Mouse (Mus musculus) MEL-GATA-1-ER (cell line): Measurements from ENCODE around the gene Lrrc75b.
"Not testable (repeated sequence)": the region's sequence is repeated elsewhere in the genome, so short reads cannot be mapped to it uniquely, and the experiment has no call there.

ENCODE experiments used
- DNase-seq: peaks from one replicate; pipeline ENCODE4 v3.0.0-alpha.2; 2012; ENCODE audit warnings: low read depth; ENCODE audit errors: extremely low read depth

Lrrc75b gene

DNA sequence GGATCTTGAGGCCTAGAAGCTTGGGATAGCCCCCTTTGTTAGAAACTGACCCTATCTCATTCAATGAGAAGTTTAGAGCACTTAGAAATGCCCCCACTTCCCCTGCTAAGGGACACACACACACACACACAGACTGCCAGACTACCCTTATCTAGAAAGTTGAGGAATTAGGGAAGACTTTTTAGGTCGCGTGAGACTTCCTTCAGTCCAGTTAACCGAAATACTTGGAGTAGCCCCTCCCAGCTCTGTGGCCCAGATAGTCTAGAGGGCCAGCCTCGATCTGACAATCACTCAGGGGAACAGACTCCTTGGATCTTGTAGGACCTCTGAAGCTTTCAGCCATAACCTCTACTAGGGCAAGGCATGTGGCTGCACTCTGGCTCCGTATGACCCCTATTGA is 7.9 kb upstream of the Lrrc75b start:
- no peak for DNase-seq

DNA sequence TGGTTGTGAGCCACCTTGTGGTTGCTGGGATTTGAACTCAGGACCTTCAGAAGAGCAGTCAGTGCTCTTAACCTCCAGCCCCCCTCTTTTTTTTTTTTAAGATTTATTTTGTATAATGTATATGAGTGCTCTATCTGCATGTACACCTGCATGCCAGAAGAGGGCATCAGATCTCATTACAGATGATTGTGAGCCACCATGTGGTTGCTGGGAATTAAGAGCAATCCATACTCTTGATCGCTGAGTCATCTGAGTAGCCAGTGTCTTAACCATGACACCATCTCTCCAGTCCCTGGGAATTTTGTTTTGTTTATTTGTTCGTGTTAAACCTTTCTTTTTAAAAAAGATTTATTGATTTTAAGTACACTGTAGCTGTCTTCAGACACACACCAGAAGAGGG is 6.6 kb upstream of the Lrrc75b start:
- not testable (repeated sequence) for DNase-seq

DNA sequence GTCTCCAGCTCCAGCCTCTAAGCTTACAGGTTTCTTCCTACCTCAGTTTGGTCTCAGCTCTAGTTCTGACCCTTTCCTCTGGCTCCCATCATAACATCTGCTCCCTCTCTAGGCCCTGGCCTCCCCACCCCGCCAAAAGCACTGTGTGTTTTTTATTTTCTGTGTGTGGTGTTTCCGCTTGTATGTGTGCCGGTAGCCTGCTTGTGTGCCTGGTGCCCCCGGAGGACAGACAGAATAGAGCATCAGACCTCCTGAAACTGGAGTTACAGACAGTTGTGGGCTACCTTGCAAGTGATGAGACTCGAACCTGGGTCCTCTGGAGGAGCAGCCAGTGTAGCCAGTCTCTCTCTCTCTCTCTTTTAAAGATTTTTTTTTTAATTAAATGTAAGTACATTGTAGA is 6.2 kb upstream of the Lrrc75b start:
- DNase-seq: no peak

DNA sequence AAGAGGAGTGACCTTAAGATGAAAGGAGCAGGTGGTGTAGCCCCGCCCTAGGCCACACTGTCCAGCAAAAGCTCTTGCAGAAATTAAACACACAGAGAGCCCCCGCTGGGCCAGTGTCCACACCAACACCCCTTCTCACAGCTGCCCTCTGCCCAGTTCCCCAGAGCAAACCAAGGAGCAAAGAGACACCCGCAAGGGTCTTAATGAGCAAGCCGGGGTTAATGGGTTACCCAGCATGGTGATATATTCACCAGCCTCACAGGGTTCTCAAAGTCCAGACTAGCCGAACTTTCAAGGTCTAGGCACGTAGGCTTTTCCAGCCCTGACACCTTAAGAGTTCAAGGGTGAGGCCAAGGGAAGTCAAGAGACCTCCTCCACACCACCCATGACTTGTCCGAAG is 5.8 kb upstream of the Lrrc75b start:
- DNase-seq: no peak

DNA sequence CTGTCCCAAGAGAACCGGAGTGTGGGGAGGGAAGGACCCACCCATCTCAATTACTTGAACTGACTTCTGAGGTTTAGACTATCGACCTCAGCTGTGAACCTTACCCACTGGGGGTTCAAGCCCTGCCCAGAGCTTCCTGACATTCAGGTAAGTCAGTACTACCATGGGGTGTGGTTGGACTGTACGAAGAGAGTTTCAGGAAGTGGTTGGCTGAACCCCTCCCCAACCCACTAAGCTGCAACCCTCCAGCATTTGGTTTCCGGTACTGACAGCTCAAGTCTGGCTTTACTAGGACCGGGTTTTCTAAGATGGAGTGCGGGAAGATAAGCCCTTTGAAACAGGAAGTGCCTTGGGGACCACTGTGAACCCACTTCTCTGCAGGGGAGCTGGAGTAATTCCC is 5.3 kb upstream of the Lrrc75b start:
- DNase-seq: peak; percentile 91

DNA sequence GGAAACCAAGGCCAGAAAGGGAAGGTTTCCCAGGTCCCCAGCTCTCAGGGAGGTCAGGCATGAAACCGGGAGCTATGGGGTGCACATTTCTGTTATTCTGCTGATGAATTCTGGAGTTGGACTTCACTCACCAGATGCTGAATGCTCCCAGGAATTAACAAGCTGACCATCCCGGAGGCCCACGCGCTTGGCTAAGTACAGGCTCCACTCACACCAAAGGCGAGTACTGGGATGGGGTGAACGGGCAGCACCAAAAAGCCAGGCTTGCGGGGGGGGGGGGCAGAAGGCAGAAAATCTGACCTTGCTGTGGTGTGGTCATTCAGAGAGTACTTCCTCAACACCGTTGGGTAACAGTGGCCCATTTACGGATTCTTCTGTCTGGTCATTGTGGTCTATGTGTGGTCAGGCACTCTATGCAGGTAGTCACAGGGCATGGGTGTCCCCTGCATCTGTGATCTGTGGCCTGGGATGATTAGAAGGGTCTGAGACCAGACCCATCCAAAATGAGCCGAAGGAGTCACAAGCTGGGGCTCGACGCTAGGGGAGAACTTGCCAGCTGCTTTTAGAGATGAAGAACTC is 4.6 kb upstream of the Lrrc75b start:
- no peak for DNase-seq

DNA sequence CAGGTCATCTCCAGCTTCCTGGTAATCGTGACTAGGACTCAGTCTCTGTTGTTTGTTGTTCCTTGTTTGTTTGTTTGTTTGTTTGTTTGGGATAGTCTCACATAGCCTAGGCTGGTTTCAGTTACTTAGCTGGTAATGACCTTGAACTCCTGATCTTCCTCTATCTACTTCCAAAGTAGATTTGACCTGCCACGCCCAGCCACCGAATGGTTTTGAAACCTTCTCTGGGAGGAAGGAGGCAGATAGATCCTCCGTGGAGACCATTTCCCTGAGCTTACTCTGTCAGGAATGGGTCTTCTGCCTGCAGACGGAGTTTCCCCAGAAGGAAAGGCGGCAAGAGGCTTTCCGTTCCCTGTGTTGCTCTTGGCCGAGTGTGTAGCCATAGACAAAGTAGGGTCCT is 2.5 kb upstream of the Lrrc75b start:
- no peak for DNase-seq

DNA sequence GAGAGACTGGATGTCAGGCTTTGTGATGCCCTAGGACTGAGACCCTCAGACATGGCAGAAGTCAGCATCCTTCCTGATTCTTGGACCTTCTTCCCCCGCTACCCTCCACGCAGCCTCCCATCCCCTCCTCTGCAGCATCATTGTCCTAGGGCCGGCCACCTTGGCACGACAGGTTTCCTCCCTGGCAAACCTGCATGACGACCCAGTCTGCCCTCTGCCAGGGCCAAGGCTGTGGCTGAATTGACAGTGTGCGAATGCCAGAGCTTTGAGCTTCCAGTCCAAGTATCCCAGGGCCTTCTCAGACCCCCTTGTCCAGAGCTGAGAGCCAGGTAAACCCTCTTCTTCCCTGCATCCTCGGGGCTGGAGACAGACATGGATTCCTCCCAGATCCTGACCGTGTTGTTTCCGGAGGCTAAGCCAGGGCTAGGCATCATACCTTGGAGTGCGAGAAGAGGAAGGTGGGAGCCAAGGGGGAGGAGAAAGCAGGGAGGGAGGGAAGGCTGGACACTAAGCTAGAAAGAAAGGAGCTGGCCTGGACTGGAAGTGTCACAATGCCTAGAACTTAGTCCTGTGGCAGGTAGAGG is 1.0 kb upstream of the Lrrc75b start, which contains the start of gene Ggt1:
Gene Ggt1, plus strand, starts transcription at position 534 of the 584 bp plus-strand sequence.
- no peak for DNase-seq

DNA sequence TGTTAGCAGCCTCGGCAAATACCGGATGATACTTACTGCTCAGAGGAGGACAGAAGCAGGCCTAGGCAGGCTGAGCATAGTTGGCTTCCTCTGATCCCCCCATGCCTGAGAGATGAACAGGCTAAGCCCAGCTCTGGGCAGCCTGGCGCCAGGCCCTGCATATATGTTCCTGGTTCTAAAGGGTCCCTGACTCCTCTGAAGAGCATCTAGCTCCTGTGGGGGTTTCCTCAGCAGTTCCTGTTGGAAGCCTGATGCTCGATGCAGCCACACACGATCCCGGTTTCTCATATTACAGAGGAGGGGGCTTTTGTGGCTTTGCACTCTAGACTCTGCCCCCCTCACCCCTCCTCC is 394 bp upstream of the Lrrc75b start:
- no peak for DNase-seq

DNA sequence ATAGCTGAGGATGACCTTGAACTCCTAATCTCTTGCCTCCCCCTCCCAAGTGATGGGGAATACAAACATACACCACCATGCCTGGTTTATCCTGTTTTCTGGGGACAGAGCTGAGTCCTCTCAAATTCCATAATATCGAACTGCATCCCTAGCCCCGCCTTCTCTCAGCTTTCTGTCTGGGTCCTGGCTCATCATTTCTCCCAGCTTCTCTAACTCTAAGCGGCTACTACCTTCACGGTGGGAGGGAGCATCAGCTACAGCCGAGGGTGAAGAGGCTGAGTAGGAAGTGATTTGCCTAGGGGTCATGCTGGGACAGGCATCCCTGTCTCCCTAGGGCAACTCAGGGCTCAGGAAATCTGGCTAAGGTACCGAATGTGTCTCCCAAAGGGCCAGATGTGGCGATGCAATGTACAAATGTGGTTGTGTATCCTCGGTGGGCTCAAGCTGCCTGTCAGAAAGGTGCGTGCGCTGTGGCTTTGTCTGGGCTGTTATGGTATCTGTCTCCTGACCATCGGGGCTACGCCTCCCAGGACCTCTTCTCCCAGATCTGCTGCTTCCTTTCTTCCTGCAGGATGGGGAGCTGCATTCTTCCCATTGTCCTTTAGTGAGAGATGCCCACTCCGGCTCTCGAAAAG is 972 bp downstream of the Lrrc75b start:
- no peak for DNase-seq

DNA sequence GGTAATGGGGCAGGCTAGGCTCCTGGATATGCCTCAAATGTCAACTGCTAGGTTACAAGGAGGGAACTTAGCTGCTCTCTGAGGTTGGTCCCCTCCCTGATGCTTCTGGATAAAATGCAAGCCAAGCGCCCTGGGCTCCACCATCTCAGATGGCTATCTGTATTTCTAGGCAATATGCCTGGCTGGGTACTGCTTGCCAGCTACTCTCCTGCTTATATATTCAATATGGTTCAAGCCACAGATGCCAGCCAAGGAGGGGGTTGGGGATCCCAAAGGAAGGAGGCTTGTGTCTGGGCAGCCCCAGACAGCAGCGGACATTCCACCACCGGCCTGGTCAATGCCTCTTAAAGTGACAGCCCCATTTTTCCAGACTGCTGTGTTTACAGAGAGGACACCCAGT is 1.6 kb downstream of the Lrrc75b start:
- DNase-seq: no peak

DNA sequence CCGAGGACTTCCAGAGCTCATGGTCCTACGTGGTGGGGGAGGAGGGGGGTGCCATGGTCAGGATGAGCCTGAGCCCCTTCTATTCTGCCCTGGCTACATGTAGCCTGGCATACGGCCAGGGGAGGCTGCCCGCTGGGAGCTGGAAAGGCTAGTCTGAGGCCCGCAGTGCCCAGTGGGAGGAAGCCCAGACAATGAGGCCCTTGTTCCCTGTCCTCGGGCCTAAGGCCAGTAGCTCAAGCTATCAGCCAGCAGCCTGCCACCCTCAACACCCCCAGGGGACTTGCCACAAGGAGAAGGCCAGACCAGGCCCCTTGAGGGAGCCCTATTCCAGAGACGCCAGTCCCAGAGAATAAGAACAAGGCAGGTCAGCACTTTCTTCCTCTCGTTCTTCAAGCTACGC is 4.1 kb downstream of the Lrrc75b start:
- no peak for DNase-seq

DNA sequence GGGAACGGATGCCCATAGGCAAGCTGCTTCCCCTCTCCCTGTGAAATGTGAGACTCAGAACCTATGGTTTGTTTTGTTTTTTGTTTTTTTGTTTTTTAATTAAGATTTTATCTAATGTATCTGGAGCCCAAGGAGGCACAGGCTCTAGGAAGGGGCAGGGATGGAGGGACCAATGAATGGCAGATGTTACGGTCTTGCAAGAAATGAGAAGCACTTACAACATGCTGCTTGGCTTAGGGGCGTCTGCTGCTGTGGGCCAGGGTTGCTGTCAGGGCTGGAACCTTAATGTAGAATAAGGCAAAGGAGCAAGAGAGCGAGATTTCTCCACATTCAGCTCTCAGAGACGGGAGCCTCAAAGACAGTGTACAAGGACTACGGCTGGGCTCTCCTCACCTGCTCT is 4.6 kb downstream of the Lrrc75b start:
- no peak for DNase-seq

DNA sequence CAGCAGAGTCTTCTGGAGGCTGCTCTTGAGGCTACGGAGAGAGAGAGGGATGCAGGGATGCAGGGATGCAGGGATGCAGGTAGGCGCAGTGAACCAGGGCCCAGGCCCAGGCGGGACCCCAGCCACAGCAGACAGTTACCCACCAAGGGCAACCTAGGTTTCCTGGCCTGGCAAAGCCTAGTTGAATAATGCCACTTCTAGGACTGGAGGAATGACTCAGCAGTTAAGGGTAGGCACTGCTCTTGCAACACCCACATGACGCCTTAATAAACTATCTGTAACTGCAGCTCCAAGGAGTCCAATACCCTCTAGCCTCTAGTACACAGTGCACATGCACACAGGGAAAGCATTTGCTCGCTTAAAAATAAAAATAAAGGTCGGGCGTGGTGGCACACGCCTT is 6.0 kb downstream of the Lrrc75b start:
- DNase-seq: no peak

DNA sequence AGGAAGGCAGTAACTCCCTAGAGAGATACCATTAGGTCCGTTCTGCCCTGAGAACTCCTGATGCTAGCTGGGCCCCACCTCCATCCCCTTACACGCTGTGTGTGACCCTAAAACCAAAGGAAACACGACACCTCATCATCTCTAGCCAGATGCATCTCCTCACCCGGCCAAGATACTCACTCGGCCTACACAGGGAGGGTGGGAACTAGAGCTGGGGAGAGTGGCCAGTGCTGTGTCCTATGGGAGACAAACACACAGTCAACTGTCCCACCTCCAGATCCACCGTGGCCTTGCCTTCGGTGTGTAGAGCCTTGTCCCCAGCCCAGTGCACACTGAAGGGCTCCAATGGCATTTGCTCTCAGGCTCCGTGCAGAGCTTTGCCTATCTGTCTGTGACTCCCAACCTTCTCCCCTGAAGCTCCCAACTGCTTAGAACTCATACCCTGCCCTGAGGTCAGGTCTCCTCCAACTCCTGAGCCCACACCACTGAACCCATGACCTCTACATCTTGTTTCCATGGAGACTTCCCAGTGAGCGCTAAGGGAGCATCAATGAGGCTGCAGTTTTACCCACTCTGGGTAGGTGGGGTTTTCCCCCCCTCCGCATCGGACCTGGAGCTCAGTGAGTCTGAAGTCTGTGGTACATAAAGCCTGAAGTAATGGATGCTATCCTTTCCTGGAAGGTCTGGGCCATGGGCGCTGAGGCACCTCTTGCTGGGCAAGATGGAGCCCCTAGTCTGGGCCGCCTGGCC is 7.3 kb downstream of the Lrrc75b start:
- no peak for DNase-seq

DNA sequence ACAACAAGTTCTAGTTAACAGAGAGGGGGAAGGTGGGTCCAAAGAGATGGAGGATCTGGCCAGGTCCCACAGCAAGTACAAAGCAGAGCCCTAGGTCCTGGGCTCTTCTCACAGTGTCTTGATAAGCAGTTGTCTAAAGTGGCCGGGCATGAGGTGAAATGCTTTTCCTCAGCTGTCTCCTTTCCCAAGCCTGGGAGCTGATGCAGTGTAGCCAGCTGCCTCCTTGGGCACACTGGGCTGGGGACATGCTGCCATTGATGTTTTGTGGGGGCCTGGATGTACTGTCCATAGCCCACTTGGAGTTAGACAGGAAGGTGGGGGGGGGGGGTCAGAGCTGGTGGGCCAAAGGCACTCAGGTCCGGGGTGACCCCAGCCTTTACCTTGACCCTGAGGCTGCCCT is 8.0 kb downstream of the Lrrc75b start:
- no peak for DNase-seq

DNA sequence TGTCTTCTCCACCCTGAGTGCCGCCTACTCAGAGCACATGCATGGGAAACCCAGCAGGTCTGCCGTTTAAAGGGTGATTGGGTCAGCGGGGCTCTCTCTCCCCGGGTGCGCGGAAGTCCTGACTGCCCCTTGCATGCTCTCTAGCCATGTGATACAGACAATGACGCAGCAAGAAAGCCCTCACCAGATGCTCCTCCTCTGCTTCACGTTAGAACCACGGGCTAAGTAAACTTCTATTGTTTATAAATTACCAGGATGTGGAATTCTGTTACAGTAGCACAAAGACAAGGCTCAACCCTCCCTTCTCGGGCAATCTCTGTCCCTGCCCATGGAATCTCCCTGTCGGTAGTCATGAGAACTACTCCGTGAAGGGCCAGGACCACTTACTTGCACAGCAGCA is 9.0 kb downstream of the Lrrc75b start:
- DNase-seq: no peak

DNA sequence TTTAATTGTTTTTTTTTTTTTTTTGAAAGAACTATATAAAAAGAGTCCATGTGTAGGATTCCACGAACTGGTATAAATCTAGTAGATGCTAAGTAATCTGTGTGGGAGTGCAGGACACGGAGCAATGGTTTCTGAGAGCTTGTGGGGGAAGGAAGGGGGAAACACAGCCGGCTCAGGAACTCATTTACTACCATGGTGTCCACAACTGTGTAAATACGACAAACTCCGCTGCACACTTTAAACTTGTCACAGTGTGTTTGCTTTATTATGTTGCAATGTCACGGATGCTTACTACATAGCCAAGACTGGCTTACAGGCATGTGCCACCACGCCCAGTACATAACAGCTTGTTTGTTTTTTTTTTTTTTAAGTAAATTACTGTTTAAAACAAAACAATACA is 10.2 kb downstream of the Lrrc75b start:
- DNase-seq: no peak

DNA sequence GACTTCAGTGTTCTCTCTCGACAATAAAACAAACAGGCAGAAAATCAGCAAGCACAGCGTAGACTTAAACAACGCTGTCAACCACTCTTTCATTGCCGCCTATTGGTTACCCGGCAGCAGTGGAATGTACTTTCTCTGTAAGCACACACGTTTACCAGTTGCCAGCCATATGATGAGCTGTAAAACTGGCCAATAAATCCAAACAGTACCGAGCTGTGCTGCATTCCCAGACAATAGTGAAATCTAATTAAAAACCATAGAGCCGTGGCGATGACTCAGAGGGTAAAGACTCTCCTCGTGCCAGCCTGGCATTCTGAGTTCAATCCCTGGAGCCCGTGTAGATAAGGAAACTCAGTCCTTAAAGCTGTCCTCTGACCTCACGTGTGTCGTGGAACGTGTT is 11.6 kb downstream of the Lrrc75b start:
- no peak for DNase-seq

DNA sequence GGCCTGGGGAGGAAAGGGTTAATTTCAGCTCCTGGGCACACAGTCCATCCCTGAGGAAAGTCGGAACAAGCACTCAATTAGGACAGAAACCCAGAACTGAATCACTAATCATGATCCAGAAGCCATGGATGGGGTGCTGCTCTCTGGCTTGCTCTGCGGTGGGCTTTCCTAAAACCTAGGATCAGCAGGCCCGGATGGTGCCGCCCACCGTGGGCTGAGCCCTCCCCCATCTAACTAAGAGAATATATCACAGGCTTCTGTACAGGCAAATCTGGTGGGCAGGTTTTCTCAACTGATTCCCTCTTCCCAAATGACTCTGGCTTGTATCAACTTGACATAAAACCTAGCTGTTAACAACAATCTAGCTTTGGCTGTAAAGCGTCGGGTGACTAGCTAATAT is 12.2 kb downstream of the Lrrc75b start:
- no peak for DNase-seq

DNA sequence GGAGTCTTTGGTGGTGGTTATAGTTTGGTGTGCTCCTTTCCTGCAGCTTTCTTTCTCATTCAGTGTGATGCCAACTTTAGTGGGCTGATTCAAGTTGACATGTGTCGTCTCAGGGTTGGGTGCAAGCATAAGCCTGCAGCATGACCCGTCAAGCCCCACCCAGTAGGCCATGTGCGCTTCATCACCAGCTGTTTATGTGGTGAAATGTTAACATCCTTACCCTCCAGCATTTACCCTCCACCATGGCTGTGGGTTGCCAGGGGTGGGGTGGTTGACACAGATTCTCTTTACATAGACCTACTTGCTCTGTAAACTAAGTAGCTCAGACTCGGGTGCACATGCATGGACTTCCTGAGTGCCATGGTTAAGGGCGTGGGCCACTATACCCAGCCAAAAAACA is 24.0 kb downstream of the Lrrc75b start:
- DNase-seq: no peak

DNA sequence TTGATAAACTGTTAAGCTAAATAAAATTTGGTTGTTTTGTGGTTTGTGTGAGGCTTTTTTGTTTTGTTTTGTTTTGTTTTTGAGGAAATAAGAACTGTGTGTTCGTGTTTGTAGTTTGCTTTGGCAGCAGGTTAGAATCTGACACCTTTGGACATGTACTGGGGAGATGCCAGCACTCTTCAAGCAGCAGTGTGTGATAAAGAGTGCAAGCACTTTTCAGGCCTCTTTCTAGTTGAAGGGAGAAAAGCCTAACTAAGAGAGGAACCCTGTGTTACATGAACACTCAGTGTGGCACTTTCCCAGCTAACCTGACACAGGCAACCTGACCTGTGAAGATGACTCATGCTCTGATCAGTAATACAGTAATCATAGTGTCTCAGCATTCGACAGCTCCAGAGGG is 24.7 kb downstream of the Lrrc75b start:
- no peak for DNase-seq

DNA sequence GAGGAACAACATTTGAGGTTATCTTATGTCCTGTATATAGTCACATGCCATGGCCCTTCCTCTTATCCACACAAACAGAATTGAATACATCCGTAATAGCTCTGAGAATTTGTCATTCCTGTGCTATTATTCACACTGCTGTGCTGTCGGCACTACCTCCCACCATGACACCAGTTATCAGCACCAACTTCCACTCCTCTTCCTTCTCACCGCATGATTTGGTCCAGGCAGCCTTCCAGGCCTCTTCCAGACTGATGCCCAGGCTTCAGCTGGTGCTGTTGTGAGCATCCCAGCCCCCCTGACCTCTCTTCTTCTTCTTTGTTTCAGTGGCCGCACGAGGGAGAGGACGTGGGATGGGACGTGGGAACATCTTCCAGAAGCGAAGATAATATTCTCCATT is 25.2 kb downstream of the Lrrc75b start:
- DNase-seq: no peak
